ENCODE assay signal across 23 mouse cellular contexts in the genomic region with DNA sequence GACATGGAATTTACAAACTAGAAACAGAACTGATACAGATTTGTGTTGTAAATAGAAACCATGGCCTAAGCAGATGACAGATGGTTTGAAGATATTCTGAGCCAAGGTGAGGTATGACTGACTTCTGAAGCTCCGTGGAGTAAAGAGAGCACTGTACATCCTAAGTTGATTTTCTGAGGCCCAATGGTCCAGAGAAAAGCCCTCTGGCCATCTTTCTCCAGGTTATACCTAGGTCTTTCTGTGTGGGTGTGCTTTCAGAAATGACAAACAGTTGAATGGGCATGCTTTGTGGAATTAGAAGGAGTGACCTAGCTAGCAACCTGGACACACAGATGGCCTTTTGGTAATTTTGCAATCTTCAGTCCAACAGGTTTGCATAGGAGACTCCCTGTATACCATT.
DNase-seq lines count a peak whose midpoint lies in the region; ATAC-seq and TF ChIP-seq lines count a peak whose summit lies in the region.
"Had no signal": no experiment of that assay in that cellular context is flagged by ENCODE, and none has a peak within 500 bp of the region (broad histone marks: within the 10 kb centered on the region; RNA-seq: fewer than 3 reads in every experiment).

No protein-coding gene starts in this region.

- H3K36me3 ChIP-seq in forebrain, embryonic 16.5 days (ENCODE audit: control insufficient read depth, insufficient read depth), result no peaks in the 10 kb centered on the region
- H3K36me3 ChIP-seq in kidney, adult 2 months (ENCODE audit: control insufficient read depth, insufficient read depth, low read length), result no peaks in the 10 kb centered on the region
- H3K36me3 ChIP-seq: forebrain, embryonic 10.5 days; forebrain, embryonic 15.5 days; heart, embryonic 12.5 days; heart, embryonic 15.5 days; hindbrain, embryonic 10.5 days had no signal

- no peaks in the 10 kb centered on the region for H3K27me3 ChIP-seq in forebrain, embryonic 16.5 days (replicated peaks; ENCODE audit: control insufficient read depth, insufficient read depth, low read length)
- no peaks in the 10 kb centered on the region for H3K27me3 ChIP-seq in kidney, adult 2 months (replicated peaks; ENCODE audit: control insufficient read depth, insufficient read depth, low read length)
- H3K27me3 ChIP-seq: forebrain, embryonic 15.5 days; heart, embryonic 12.5 days; heart, embryonic 15.5 days had no signal

- DNase-seq in cerebellum, adult 11 months, result peak; percentile 43
- DNase-seq in cerebellum, adult 18-20 months, result peak; percentile 46 to 61
- peak; percentile 88 for DNase-seq in cerebellum, adult 9-10 months
- DNase-seq in cerebellum, postnatal 25 days, result peak; percentile 32 to 54
- no peak for DNase-seq in embryo, embryonic 10 days (ENCODE audit: low spot score)
- no peak for DNase-seq in heart, adult 11 months
- DNase-seq in kidney, adult 2 months, result no peak
- DNase-seq: adrenal gland, adult 2 months; adrenal gland, postnatal 14 days; gastrocnemius, postnatal 10 days; heart, adult 18-20 months; heart, postnatal 10 days; heart, postnatal 36 days; kidney, adult 9 months had no signal

- no peaks in the 10 kb centered on the region for H3K4me1 ChIP-seq in forebrain, embryonic 16.5 days (replicated peaks; ENCODE audit: control insufficient read depth, insufficient read depth, low read length)
- H3K4me1 ChIP-seq in kidney, adult 2 months (ENCODE audit: control insufficient read depth, insufficient read depth, low read length), result no peaks in the 10 kb centered on the region
- H3K4me1 ChIP-seq: forebrain, embryonic 10.5 days; forebrain, embryonic 15.5 days; heart, embryonic 12.5 days; heart, embryonic 15.5 days; hindbrain, embryonic 10.5 days had no signal

- no peak overlapping the region for H3K4me2 ChIP-seq in forebrain, embryonic 16.5 days (ENCODE audit: low read length)
- H3K4me2 ChIP-seq: forebrain, embryonic 15.5 days; heart, embryonic 12.5 days; heart, embryonic 15.5 days; hindbrain, embryonic 14.5 days had no signal

- no peak overlapping the region for H3K4me3 ChIP-seq in forebrain, embryonic 16.5 days (replicated peaks; ENCODE audit: low read length)
- no peak overlapping the region for H3K4me3 ChIP-seq in kidney, adult 2 months (ENCODE audit: insufficient read depth, low read depth, low read length)
- H3K4me3 ChIP-seq: forebrain, embryonic 10.5 days; forebrain, embryonic 15.5 days; heart, embryonic 12.5 days; heart, embryonic 15.5 days; hindbrain, embryonic 10.5 days had no signal

- no peak for TF ChIP-seq CTCF in kidney, adult 2 months (conservative IDR thresholded peaks at IDR 0.05; ENCODE audit: insufficient read depth, insufficient read length, low read depth, low read length)

- no peak for ATAC-seq in forebrain, embryonic 16.5 days
- ATAC-seq: CD4-positive, CD25-positive, alpha-beta regulatory T cell, adult 4 months; forebrain, embryonic 15.5 days; intestine, postnatal 0 days had no signal

- no peak overlapping the region for H3K27ac ChIP-seq in forebrain, embryonic 16.5 days (ENCODE audit: low read length)
- H3K27ac ChIP-seq in kidney, adult 2 months (ENCODE audit: insufficient read depth, low read depth, low read length), result no peak overlapping the region
- H3K27ac ChIP-seq: forebrain, embryonic 10.5 days; forebrain, embryonic 15.5 days; heart, embryonic 15.5 days; hindbrain, embryonic 10.5 days; hindbrain, embryonic 14.5 days had no signal

- H3K9me3 ChIP-seq in forebrain, embryonic 16.5 days (ENCODE audit: control insufficient read depth, low read length), result no peaks in the 10 kb centered on the region
- H3K9me3 ChIP-seq: forebrain, embryonic 10.5 days; forebrain, embryonic 15.5 days; heart, embryonic 12.5 days; heart, embryonic 15.5 days; hindbrain, embryonic 10.5 days had no signal

- 91% methylated on average over 1 of the region's 1 CpGs for WGBS in forebrain, embryonic 16.5 days
- 77% methylated on average over 1 of the region's 1 CpGs for WGBS in kidney, adult 2 months

- H3K9ac ChIP-seq in forebrain, embryonic 16.5 days (replicated peaks; ENCODE audit: low read depth, low read length), result no peak overlapping the region
- H3K9ac ChIP-seq: forebrain, embryonic 15.5 days; heart, embryonic 12.5 days; heart, embryonic 15.5 days; hindbrain, embryonic 14.5 days had no signal

- TF ChIP-seq POLR2A in kidney, adult 2 months (IDR thresholded peaks at IDR 0.05; ENCODE audit: low read depth, low read length), result no peak

Comparison
In these comparisons a context has a peak if more than half of its experiments do, and no peak if none do; other contexts are left out.
1. DNase-seq: peak in cerebellum, adult 11 months (single experiment), cerebellum, adult 18-20 months (2 of 2), cerebellum, adult 9-10 months (single experiment) and cerebellum, postnatal 25 days (2 of 2); none in embryo, embryonic 10 days (single experiment), heart, adult 11 months (single experiment) and kidney, adult 2 months (single experiment).